Mouse (Mus musculus): ENCODE data around the gene Gm15319.
"Not testable (repeated sequence)": the region's sequence is repeated elsewhere in the genome, so short reads cannot be mapped to it uniquely, and the experiment has no call there.

The Gm15319 gene

DNA sequence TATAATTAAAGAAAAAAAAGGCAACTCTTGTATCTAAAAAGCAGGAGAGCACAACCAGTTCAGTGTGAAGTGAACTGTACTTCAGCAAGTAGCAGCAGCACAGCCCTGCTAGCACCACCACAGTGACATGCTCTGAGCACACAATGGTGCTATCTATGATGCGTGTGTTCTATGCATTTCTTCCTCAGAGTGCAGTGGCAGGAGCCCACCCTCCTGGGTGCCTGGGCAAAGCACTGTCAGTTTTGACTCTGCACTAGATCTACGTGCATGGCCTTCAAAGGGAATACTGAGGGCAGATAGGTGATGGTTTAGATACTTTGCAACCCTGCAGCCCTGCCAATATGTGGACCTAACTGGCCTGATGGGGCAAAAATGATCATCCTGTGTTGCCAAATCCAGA is at the start of gene Gm15319:
Gene Gm15319, minus strand, starts transcription at position 101 of the 400 bp plus-strand sequence.
- DNase-seq (ENCODE audit: low spot score), result not testable (repeated sequence)

DNA sequence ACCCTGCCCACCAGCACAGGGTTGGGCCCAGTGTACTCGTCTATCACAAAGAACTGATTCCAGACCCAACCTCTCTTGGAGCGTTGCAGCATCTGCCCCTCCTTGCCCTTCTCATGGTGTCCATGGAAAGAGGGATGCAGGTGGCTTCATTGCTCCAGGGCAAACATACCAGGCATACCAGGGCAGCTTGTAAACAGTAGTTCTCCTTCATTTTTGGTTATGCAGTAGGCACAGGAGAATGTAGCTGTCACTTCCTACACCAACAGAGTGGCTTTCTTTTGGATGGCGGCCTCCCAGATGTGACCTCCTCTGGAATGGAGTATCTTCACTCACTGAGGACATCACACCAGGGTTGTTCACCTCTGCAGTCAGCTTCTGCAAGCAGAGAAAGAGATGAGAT is 47.3 kb upstream of the Gm15319 start:
- not testable (repeated sequence) for DNase-seq (ENCODE audit: low spot score)

DNA sequence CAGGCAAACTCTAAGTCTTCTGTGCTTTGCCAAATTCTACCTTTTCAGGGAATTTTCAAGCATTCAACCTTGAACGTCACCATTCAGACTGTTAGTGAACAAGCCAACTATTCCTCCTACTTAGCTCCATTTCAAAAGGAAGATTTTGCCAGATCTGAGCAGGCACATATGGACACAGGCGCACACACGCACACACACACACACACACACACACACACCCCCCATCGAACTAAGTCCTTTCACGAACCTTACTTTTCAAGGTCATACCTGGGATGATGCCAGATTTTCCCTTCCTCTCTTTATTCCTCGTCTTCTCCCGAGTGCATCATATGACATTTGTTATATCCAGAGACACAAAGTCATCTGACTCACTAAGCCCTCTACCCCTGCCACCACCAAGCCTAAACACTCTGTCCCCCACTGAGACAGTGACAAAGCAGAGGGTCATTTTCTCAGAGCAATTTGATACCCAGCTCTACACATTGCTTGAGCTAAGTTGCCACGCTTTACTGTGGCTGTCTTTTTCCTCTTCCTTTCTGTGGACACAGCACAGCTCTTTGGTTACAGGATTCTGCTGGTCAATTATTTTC is 45.5 kb upstream of the Gm15319 start:
- DNase-seq (ENCODE audit: low spot score), result peak; percentile 15

DNA sequence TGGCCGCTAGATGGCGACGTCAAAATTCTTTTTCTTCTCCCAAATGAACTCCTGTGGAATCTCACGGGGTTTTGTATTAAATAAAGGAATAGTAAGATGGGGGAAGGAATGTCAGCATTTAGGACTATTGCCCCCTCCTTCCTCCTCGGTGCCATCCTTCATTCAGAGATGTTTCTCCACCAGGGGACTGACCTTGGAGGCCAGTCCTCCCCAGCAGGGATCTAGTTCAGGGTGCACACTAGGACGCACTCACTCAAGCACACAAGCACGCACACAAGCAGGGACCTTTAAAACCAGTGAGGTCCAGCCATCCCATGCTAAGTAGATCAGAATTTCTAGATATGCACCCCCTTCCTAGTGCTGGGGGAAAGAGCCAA is 26.3 kb upstream of the Gm15319 start:
- peak; percentile 38 for DNase-seq (ENCODE audit: low spot score)

DNA sequence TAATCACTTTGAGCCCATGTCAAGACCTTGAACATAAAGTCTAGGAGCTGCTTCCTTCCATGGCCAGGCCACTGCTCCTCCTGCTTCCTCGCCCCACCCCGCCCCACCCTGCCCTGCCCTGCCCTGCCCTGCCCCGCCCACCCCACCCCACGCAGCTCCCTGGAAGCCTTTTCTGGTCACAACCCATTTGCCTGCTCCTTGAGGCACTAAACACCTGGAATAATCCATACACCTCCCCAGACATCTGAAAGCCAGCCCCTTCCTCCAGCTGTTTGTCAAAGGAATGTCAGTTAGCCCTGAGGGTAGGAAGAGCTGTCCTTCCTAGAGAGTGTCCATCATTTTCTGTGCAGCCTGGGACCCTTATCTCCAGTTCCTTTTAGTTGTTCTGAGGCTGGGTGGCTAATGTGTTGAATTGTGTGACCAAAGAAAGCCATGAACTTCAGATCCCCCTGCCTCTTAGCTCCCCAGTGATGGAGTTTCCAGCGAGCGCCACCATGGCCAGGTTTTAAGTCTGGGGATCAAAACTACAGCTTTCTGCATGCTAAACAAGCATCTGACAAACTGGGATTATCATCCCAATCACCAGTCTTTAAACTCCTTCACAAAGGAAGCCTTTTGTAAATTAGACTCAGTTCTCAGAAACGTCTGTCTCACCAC is 25.8 kb upstream of the Gm15319 start:
- peak; percentile 32 for DNase-seq (ENCODE audit: low spot score)

DNA sequence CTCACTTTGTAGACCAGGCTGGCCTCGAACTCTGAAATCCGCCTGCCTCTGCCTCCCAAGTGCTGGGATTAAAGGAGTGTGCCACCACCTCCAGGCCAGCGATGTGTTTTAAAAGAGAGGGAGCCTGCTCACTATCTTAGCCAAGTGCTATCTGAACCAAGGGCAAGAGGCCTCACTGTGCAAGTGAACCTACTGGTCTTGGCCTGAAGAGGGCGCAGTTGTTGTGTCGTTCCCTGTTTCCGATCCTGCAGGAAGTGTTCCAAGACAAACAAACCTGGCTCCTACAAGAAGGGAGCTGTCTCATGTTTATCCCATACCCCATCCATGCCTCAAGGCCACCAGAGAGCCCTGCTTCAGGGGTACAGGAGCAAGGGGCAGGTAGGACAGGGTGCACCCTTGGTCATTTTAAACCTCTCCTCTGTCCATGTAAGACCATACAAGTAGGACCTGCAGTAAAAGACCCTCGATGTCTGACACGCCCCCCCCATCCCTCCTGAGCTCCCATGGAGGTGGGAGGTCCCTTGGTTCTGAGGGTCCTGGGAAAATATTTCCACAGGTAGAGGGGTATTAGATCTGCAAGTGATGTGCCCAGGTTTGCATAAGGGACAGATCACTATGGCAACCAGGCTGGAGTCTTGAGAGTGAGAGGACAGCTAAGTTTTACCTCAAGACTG is 24.2 kb upstream of the Gm15319 start:
- DNase-seq (ENCODE audit: low spot score), result peak; percentile 9

DNA sequence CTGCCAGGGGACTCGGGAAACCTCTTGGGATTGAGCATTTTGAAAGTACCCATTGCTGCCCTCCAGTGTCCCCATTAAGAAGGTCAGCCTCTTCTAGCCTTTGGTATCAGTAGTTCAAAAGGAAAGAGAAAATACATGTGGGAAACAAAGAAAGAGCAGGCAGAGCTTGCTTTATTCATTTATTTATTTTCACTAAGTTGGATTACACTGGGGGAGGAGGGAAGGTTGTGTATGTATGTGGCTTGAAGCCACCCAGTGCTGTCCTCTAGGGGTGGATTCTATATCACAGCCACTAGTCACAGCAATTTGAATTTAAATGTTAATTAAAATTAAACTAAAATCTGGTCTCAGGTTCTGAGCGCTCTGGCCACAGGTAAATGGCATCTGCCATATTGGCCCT is 22.0 kb upstream of the Gm15319 start:
- not testable (repeated sequence) for DNase-seq (ENCODE audit: low spot score)

GRCm38 (mm10) chr8:20384131-20384530 is 21.1 kb upstream of the Gm15319 start:
- peak; percentile 13 for DNase-seq (ENCODE audit: low spot score)

DNA sequence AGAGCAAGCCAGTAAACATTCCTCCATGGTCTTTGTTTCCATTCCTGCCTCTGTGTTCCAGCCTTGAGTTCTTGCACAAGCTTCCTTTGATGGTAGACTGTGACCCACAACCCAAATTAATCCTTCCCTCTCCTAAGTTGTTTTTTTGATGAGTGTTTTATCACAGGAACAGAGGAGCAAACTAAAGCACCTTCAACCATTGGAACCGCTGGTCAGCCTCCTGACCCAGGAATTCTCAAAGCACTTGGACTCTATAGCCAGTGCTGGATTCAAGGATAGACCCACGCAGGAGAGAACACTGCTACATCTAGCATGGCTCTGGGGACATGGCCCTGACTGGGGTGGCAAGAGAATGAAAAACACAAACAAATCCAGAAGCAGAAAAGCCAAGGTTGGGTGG is 19.1 kb upstream of the Gm15319 start:
- not testable (repeated sequence) for DNase-seq (ENCODE audit: low spot score)

DNA sequence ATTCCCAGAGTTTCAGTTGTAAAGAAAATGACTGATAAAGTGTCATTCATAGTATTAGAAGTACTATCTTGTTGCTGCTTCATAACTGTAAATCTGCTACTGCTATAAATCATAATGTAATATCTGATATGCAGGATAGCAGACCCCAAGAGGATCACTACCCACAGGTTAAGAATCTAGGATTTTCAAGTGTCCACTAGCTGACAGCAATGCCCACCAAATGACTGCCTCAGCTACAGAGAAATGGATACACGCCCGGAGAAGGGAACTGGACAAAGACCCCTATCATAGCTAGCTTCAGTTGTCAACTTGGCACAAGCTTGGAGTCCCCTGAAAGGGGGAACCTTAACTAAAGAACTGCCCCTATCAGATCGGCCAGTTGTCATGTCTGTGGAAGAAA is 18.6 kb upstream of the Gm15319 start:
- DNase-seq (ENCODE audit: low spot score), result not testable (repeated sequence)

- DNase-seq (ENCODE audit: low spot score), result not testable (repeated sequence)
Observed at GRCm38 (mm10) chr8:20381239-20381620, 18.2 kb upstream of the Gm15319 start.

- peak; percentile 16 for DNase-seq (ENCODE audit: low spot score)
Observed at GRCm38 (mm10) chr8:20380590-20381238, 17.7 kb upstream of the Gm15319 start.

- not testable (repeated sequence) for DNase-seq (ENCODE audit: low spot score)
Observed at GRCm38 (mm10) chr8:20379650-20380436, 16.8 kb upstream of the Gm15319 start.

- peak; percentile 19 for DNase-seq (ENCODE audit: low spot score)
Observed at GRCm38 (mm10) chr8:20378786-20379649, 16.0 kb upstream of the Gm15319 start.

DNA sequence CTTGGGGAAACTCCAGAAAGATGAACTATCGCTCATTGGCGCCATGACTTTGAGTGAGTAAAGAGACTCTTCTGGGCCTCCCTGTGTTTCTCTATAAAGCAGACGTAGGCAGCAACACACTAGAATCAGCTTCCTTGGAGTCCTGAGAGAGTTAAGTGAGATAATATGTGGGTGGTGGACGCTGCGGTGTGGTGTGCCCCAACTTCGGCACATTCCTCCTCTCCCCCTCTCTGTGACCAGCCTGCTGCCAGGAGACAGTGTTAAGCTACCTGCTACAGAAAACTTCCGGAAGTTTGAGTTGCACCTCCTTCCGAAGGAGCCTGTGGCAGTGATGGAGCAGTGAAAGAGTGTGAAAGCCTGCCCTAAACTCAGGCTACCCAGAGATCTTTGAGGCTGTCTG is 15.3 kb upstream of the Gm15319 start:
- peak; percentile 52 for DNase-seq (ENCODE audit: low spot score)

DNA sequence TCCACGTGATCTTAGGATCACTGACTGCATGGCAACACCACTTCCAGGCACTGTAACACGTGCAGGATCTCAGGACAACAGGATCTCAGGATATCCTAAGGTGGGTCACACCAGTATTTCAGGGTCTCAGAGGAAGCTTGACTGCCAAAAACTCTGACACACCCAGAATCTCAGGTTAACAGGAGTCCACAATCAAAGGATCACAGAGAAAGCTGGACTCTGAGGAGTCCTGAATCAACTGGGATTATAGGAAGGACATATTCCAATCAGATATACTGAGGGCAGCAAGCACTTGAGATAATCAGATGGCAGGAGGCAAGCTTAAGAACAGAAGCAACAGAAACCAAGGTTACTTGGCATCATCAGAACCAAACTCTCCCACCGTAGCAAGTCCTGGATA is 12.7 kb upstream of the Gm15319 start:
- DNase-seq (ENCODE audit: low spot score), result not testable (repeated sequence)

DNA sequence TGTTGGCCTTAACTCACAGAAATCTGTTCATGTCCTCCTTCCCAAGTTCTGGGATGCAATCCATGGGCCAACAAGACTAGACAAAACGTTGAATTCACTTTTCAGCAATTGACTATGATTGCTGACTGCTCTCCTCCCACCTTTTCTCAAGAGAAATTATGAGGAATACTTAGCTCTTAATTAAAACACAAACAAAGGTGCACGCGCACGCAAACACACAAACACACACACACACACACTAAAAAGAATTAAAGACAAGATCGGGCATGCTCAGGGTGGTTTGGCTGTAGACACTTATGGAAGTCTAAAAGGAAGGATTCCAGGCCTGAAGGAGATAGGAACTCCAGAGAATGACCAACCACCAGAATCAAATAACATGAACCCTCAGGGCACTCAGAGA is 6.6 kb downstream of the Gm15319 start:
- not testable (repeated sequence) for DNase-seq (ENCODE audit: low spot score)

DNA sequence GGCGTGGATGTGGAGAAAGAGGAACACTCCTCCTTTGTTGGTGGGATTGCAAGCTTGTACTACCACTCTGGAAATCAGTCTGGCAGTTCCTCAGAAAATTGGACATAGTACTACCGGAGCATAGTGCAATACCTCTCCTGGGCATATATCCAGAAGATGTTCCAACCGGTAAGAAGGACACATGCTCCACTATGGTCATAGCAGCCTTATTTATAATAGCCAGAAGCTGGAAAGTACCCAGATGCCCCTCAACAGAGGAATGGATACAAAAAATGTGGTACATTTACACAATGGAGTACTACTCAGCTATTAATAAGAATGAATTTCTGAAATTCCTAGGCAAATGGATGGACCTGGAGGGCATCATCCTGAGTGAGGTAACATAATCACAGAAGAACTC is 9.4 kb downstream of the Gm15319 start:
- peak; percentile 2 for DNase-seq (ENCODE audit: low spot score)

- DNase-seq (ENCODE audit: low spot score), result not testable (repeated sequence)
Observed at GRCm38 (mm10) chr8:20302759-20303158, 60.3 kb downstream of the Gm15319 start.

DNA sequence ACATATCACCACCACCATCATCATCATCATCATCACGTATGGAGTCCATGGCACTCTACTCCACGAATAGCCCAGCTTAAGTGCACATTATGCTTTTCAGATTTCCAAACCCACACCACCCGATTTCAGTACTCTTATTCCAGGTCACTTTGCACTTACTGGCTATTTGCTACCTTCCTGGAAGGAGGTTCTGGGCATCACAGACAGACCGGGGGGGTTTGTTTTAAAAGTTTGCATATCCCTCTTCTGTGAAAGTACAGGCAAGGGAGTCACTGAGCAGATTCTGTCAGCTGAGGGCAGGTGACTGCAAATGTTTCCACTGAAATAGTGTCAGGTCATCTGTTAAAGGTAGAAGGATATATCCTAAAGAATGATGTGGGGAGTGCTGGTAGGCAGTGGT is 63.0 kb downstream of the Gm15319 start:
- DNase-seq (ENCODE audit: low spot score), result not testable (repeated sequence)

- peak; percentile 35 for DNase-seq (ENCODE audit: low spot score)
Observed at GRCm38 (mm10) chr8:20297939-20298505, 65.0 kb downstream of the Gm15319 start.

All from ovary, adult 18-20 months (tissue).